Mouse (Mus musculus): ENCODE data around the gene Map3k11.

The Map3k11 gene

DNA sequence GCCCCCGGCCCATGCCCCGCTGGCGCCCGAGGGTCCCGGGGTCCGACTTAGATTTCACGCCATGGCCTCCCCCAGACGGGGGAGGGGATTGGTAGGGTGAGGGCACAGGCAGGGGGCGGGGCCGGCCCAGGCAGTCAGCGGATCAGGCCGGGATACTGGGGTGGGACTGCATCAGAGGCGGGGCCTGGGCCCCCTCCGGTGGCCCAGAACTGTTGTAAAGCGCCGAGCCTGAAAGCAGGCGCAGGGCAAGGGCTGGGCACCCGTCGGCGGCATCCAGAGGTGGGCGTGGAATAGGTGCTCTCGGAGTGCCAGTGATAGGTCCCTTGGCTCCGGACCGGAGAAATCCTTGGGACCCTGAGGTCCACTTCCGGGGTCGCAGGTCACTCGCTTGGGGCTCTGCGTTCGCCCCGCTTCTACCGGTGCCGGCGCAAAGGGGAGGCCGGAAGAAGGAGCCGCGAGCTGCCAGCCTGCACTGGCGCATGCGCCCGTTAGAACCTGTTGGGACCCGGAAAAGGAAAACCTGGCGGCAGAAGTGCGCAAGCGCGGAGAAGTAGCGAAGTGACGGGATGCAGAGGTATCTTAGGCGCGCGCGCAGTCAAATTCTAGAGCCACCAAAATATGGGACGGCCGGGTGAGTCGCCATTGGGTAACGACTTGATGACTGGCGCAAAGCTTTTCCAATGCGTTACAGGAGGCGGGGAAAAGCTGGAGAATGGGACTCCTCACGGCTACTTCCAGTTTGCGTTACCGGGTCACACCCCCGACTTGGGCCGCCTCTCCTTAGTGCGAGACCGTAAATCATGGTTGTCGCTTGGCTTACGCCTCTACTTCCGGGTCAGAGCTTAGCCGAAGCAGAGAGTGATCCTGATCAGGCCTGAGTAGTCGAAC is at the start of gene Map3k11, which contains the start of gene Pcnx3:
TSS of gene Map3k11 (plus strand) at position 543 of the 888 bp plus-strand sequence.
TSS of gene Pcnx3 (minus strand) at position 709 of the 888 bp plus-strand sequence.
- peak; percentile 97 to 98 for DNase-seq

DNA sequence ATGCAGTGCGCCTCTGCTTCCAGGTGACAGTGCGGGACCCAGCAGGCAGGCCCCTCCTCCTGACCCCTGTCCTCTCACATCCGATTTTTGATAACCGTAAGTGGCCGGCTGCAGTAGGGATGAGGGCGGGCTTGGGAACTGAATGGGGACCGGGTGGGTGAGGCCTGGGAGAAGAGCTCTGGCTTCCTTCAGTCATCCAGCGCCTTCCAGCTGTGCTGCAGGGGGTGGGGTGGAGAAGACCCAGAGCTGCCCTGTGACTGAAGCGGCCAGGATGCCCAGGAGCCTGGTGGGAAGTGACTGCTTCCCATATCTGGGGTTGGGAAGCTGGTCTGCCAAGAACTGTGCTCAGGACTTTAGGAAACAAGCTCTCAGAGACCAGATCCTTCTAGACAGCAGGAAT is 48.2 kb upstream of the Map3k11 start:
- DNase-seq = peak in 1 of 2 experiments; percentile 7

DNA sequence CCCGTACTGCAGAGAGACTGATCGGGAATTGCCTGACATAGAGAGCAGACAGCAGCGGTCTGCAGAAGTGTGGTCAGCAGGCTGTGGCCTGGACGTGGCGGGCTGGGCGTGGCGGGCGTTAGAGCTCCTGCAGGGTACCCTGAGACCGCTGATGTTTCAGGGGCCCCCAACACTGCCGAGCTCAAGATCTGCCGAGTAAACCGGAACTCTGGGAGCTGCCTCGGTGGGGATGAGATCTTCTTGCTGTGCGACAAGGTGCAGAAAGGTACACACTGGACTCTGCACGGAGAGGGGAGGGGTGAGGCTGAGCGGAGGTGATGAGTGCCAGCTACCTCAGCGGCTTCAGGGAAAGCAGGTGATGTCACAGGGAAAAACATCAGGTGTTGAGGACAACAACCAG is 47.5 kb upstream of the Map3k11 start:
- peak in 1 of 2 experiments; percentile 6 for DNase-seq

DNA sequence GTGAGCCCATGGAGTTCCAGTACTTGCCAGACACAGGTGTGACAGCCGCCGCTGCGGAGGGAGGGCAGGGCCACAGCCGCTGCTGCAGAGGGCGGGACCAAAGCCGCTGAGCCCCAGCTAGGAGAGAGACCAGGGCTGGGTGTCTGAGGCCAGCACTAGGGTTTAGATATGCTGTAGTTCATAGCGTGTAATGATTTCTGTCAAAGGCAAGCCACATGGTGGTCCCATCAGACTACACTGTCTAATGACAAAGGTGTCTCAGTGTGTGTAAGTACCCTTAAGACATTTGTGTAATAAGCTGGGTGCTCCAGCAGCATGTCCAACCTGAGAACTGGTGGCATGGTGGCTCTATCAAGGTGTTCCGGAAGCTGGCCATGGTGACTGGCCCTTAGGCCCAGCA is 46.9 kb upstream of the Map3k11 start:
- no peak for DNase-seq

DNA sequence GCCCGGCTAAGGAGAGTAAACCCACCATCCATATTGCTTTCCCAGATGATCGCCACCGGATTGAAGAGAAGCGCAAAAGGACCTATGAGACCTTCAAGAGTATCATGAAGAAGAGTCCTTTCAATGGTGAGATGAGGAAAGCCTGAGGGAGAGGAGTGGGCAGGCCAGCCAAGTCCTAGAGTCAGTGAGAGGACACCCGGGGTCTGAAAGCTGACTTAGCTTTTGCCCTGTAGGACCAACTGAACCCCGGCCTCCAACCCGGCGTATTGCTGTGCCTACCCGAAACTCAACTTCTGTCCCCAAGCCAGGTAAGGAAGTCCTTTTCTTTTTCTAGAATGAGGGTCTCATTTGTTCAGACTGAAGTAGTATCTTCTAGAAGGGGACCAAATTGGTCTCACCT is 43.3 kb upstream of the Map3k11 start:
- DNase-seq = no peak

DNA sequence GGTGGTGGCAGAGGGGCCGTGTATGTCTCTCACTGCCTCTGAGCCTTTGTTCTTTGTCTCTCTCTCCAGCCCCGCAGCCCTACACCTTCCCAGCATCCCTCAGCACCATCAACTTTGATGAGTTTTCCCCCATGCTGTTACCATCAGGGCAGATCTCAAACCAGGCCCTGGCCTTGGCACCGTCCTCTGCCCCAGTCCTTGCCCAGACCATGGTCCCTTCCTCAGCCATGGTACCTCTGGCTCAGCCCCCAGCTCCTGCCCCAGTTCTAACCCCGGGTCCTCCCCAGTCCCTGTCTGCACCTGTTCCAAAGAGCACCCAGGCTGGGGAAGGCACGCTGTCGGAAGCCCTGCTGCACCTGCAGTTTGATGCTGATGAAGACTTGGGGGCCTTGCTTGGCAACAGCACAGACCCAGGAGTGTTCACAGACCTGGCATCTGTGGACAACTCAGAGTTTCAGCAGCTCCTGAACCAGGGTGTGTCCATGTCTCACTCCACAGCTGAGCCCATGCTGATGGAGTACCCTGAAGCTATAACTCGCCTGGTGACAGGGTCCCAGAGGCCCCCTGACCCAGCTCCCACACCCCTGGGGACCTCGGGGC is 41.7 kb upstream of the Map3k11 start:
- no peak for DNase-seq

DNA sequence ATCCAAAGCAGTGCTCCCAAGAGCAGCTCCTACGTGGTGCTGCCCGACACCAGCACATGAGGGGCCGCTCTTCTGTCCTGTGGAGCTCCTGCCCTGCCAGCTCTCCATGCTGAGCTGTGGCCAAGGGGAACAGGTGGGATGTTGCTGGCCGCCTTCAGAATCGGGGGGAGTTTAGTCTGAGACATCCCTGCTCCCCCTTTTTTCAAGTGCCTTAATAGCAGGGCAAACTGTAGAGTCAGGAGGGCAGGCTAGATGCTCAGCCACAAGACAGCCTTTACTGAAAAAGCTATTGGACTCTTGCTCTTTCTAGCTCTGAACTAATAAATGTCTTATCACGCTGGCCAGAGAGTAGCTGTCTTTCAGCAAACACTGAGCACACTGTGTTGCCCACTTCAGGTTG is 40.8 kb upstream of the Map3k11 start:
- no peak for DNase-seq

DNA sequence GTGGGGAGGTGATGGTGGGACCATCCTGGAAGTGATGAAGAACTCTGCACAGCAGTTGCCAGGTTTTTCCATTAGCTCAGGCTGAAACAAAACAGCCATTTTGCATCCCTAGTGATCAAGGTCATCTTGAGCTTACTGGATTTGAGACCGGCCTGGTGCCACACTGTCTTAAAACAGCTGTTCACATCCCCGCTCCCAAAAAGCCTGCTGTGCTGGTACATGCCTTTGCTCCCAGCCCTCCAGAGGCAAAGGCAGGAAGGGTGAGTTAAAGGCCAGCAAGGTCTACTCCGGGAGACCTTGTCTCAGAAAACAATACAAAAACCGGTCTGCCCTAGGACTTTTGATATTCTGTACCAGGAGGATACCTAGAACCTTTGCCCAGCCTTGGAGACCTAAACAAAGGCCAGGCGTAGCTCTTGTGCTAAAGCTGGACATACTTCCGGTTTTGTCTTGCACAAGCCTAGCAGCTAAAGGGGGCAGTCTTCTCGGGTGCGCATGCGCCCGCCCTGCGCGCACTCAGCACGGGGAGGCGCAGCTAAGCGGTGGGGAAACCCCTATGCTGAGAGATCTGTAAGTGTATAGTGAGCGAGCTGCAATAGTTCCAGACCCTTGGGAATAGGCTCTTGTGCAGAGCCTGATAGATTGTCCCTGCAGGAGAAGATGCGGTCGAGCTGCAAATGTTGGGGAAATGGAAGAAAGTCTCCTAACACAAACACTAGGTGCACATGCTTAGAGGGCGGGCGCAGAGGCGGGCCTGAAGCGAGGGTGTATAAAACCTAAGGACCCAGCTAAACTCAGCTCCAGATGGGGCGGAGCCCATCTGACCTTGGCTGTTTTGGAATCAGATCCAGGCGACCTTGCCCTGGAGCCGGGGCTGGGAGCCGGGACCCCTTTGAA is 39.9 kb upstream of the Map3k11 start:
- DNase-seq = peak; percentile 70 to 77

DNA sequence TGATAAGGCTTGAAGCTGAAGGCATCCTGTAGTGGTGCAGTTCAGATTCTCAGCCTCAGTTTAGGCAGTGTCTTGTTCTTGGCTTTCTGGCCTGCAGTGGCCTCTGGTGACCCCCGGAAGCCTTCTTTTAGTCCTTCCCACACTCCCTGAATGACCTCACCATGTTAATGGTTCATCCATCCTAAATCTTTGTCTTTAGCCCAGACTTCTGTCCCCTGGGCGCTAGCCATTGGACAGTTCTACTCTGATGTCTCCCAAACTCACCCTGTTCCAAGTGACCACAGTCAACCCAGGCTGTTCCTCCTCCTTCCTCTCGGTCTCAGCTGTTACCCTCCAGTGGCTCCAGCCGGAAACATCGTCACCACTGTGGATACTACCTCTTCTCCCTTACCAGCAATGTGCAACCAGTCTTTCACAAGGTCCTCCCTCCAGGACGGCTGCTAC is 39.2 kb upstream of the Map3k11 start:
- DNase-seq = no peak

DNA sequence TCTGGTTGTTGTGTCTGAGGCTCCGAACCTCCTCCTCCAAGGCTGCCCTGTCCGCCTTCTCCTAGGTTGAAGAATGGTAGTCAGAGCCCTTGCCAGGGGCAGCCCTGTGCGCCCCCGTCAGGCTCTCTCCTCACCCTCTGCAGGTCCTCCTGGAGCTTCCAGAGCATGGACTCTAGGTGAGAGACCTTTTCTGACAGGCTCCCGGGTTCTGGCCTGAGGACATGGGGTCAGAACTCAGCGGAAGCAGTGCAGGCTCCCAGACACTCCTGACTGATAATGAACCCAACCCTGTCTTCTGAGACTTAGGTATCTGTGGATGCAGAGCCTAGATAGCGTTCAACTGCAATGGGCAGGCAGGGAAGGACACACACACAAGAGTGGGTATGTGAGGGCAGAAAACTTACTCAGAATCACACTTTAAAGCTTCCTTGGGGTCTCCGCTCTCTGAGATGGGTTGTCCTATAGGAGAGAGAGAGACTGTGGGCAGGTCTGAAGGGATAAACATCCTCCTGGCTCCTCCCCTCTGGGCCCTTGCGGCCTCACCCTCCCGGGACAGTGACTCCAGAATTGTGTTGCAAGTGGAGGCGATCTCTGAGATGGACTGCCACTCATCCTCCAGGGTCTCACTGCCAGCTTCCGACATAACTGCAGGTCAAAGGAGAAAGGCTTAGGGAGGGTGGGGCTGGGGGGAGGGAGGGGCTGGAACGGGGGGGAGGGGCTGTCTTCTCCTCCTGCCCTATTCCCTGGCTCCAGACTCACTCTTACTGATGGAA is 36.9 kb upstream of the Map3k11 start:
- DNase-seq = peak in 1 of 2 experiments; percentile 1

DNA sequence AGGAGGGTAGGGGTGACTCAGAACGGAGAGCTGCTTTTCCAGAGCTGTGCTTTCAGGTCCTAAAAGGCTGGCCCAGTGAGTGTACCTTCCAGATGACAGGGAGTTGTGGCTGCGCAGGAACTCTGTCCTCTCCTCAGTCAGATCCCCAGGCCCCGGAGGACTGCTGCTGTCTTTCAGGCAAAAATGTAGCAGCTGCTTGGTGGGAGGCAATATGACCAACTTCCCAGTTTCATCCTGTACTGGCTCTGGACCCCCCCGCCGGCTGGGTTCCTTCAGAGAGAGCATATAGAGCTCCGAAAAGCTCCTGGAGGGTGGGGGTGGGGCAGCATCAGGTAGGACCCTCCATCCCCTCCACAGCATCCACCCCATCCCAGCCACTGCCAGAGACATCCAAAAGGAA is 36.0 kb upstream of the Map3k11 start:
- no peak for DNase-seq

DNA sequence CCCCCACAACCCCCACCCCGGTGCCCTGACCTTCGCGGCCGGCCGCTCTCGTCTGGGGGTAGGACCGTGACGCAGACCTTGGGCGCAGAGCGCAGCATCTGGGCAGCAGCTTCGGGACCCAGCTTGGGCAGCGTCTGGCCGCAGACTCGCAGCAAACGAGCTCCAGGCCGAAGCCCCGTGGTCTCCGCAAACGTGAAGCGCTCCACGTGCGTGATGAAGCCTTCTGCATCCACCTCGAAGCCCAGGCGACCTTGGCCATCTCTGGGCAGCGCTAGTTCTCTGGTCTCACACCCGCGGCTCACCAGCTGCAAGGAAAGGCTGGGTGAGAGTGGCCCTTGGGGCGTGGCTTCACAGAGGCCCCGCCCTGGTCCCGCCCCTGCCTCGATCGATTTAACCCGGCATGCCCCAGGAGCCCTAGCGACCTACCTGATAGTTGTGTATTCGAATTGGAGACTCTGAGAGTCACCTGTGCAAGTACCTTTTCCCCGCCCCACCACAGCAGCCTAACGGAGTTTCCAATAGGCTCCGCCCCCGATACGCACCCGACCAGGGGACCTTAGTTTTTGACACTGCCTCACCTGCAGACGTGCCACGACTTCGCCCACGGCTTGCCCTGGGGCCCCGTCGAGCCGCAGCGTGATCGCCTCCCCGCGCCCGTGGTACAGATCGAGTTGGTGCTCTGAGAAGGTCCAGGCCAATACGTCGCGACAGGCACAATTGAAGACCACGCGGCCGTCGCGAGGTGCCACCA is 34.4 kb upstream of the Map3k11 start:
- DNase-seq = no peak

DNA sequence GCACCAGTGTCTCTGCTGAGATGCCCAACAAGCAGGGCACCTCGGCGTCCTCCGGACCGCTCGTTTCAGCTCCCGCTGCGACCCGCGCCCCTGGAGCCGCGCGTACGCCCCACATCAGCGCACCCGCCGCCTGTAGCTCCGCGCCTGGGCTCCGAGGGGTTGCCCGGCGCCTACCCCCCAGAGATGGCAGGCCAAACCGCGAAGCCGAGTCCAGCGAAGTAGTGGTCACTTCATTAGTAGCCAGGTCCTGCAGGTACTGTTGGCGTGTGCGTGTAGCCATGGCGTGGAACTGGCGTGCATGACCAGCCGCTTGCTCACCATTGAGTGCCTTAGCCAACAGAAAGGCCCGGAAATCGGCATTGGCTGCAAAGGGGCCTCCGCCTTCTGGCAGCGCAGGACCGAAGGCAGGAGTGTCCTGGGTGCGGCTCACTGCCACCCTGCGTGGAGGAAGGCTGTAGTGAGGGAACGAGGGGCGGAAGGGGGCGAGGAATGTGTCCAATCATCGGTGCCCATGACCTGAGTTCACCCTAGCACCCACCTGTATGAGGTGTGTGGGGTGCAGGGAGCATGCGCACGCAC is 33.7 kb upstream of the Map3k11 start:
- DNase-seq = no peak

DNA sequence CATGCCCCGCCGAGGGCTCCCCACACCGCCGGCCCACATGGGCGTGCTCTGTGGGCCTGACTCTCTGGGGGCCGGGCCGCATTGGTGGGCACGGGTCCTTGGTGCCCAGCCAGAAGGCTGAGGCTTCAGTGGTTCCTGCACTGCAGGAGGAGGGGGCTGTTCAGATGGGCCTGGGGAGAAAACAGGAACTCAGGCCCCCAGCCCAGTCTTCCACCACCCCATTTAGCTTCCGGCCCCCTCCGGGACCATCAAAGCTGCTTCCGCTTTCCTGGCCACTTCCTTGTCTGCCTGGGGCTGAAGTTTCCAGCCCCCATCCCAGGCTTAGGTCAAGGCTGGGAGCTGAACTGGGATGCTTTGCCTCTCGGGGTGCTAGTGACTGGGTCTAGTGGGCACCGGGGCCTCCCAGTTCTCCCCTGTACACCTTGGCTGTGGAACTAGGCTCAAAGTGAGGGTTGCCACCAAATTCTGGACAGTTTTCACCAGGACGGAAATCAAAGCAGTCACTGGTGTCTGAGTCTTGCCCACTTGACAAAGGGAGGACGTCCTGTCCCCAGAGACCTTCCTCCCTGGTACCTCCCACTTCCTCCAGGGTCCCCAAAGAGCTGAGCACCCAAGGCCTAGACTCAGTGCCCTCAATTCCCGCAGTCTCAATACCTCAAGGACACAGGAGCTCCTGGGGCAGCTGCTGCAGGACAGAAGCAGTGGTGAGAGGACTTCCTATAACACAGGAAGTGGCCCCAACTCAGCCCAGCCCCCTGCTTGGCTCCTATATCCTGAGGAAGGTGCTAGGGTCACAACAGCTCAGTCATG is 27.4 kb upstream of the Map3k11 start:
- DNase-seq = no peak

DNA sequence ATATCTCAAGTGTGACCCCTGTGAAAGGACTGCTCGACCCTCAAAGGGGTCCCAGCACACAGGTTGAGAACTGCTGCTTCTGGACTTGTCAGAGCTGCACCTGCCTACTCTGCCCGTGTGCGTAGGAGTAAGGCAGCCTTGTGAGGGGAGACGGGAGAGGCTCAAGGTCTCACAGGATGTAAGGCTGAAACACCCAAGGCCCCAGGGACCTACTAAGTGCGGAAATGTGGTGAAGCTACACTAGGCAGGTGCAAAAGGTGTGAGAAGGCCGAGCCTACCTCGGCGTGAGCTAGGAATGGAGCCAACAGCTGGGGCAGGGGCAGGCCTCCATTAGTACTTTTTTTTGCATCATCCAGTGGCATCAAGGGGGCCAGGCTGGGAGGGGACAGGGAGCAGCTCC is 26.2 kb upstream of the Map3k11 start:
- DNase-seq = no peak

DNA sequence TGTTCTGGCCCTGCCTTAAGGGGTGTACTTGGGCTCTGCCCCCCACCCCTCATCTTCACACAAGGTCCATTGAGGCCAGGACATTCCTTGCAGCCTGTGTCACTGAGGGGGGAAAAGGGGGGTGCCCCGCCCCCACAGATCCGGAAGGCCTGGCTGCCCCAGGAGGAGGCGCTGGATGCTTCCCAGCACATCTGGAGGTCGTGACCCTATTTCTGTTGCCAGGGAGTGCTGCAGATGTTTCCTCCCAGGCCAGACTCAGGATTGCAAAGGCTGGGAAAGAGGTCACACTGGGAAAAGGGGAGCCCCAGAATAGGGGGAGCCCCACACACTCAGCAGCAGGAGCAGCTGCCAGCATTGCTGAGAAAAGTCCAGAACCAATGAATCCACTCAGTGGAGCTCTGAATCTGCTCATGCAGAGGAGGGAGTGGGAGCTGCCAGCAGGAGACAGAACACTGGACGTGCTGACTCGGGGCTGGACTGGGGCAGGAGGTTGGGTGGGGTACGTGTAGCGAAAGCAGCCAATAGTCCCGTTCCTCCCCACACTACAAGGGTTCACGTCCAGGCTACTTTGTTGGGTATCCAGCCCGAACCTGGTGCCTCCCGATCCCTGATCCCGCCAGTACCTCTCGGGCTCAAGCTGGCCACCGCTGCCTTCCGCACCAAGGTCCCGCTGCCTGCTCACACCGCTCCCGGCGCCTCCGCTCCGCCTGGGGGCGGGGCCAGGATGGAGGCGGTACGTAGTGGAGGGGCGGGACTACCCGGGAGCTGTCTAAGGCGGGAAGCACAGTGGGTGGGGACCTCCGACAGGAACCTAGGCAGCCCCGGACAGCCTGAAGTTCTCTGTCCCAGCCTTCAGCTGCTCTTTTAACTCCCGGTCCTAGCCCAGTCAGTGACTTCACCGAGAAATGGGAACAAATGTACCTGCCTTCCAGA is 25.3 kb upstream of the Map3k11 start, which contains the start of gene Sipa1:
TSS of gene Sipa1 (minus strand) at position 727 of the 933 bp plus-strand sequence.
- DNase-seq = peak; percentile 66 to 78

DNA sequence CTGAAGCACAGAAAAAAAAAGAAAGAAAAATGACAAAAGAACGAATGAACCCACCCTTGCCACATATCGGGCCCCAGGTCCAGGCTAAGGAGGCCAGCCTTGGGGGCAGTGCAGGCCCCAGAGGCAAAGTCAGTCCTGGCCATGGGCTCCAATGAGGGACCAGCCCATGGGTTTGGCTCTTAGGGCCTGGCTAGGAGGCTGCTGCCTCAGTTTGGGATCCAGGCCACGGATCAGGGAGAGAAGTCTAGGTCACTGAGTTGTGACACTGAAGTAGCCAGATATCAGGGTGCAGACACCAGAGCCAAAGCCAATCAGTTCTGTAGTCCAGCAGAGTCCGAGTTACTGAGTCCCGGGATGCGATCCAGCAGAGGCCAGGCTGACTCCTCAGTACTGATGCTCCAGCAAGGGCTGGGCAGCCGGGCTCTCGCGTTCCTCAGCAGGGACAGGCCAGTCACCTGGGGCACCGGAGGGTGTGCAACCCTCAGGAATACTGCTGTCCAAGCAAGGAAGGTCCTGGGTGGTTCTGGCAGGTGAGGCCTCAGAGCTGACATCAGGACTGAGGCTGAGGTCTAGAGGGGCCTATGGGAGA is 23.8 kb upstream of the Map3k11 start:
- DNase-seq = no peak

DNA sequence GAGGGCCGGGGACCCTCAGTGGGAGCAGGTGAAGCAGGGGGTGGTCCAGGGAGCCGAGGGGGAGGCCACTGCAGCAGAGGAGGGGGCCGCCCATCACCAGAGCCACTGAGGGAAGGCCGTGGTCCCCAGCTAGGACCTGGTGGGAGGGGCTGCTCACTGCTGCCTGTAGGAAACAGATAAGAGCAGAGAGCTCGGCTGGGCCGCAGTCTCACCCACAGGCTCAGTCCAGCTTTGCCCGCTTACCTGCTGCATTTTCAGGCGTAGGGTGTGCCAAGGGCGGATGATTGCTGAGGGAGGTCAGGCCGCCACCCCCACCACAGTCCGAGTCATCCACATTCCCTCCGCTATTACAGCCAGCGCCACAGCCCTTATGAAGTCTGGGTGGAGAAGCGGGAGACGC is 23.1 kb upstream of the Map3k11 start:
- no peak for DNase-seq

DNA sequence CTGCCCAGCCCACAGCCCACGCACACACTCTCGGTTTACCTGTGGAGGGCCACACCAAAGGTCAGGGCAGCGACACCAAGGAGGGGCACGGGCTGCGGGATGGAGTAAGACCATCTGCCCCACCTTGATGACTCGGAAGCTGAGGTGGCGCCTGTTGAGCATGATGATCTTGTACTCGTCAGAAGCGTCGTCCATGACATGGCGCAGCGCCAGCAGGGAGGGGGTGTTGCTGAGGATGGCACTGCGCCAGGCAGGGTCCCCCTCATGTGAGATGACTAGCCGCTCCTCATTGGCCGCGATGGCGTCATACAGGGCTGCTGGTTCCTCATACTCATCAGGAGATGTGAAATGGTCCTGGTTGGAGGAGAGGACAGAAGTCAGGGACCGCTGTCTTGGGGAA is 22.2 kb upstream of the Map3k11 start:
- DNase-seq = peak in 1 of 2 experiments; percentile 43
